Mouse (Mus musculus): ENCODE results near the gene Lrrc36. TPM values are rescaled to one million over a fixed set of nuclear protein-coding genes. Genes with fewer than 3 reads are reported as not detected.

Lrrc36 gene
- polyA plus RNA-seq, 1 experiment from 2014 or later = 0.31 TPM

Other genes with a start within 250 kb of the Lrrc36 start
- 120 and 124 TPM in 2 replicates for gene Cbfb, start 242.9 kb upstream of the Lrrc36 start, polyA plus RNA-seq (2016; fragmentation: Nextera tagmentation; extraction: Ambion mirVana)
- 26.3 and 26.7 TPM in 2 replicates for gene D230025D16Rik, start 188.4 kb upstream of the Lrrc36 start, polyA plus RNA-seq (2016; fragmentation: Nextera tagmentation; extraction: Ambion mirVana)
- 7.1 and 9.1 TPM in 2 replicates for gene B3gnt9, start 158.4 kb upstream of the Lrrc36 start, polyA plus RNA-seq (2016; fragmentation: Nextera tagmentation; extraction: Ambion mirVana)
- 17.4 and 18.7 TPM in 2 replicates for gene Tradd, start 149.0 kb upstream of the Lrrc36 start, polyA plus RNA-seq (2016; fragmentation: Nextera tagmentation; extraction: Ambion mirVana)
- 1.2 and 1.4 TPM in 2 replicates for gene Fbxl8, start 148.9 kb upstream of the Lrrc36 start, polyA plus RNA-seq (2016; fragmentation: Nextera tagmentation; extraction: Ambion mirVana)
- gene Hsf4, start 143.8 kb upstream of the Lrrc36 start, polyA plus RNA-seq (2016; fragmentation: Nextera tagmentation; extraction: Ambion mirVana) = 0.36 TPM in 1 of 2 replicates, not detected in the other
- 2.1 and 2.4 TPM in 2 replicates for gene Nol3, start 137.4 kb upstream of the Lrrc36 start, polyA plus RNA-seq (2016; fragmentation: Nextera tagmentation; extraction: Ambion mirVana)
- gene 4931428F04Rik, start 123.7 kb upstream of the Lrrc36 start, polyA plus RNA-seq (2016; fragmentation: Nextera tagmentation; extraction: Ambion mirVana) = 24.2 and 24.5 TPM in 2 replicates
- gene Exoc3l, start 117.5 kb upstream of the Lrrc36 start, polyA plus RNA-seq (2016; fragmentation: Nextera tagmentation; extraction: Ambion mirVana) = 12.8 and 15.2 TPM in 2 replicates
- 81.1 and 82.3 TPM in 2 replicates for gene E2f4, start 115.9 kb upstream of the Lrrc36 start, polyA plus RNA-seq (2016; fragmentation: Nextera tagmentation; extraction: Ambion mirVana)
- 3.4 and 4.2 TPM in 2 replicates for gene Elmo3, start 108.0 kb upstream of the Lrrc36 start, polyA plus RNA-seq (2016; fragmentation: Nextera tagmentation; extraction: Ambion mirVana)
- 1.6 and 1.8 TPM in 2 replicates for gene Lrrc29, start 87.3 kb upstream of the Lrrc36 start, polyA plus RNA-seq (2016; fragmentation: Nextera tagmentation; extraction: Ambion mirVana)
- gene Tmem208, start 87.2 kb upstream of the Lrrc36 start, polyA plus RNA-seq (2016; fragmentation: Nextera tagmentation; extraction: Ambion mirVana) = 103 and 106 TPM in 2 replicates
- gene Fhod1, start 65.6 kb upstream of the Lrrc36 start, polyA plus RNA-seq (2016; fragmentation: Nextera tagmentation; extraction: Ambion mirVana) = 2.3 TPM in 2 replicates
- 5.9 and 7.4 TPM in 2 replicates for gene Slc9a5, start 64.7 kb upstream of the Lrrc36 start, polyA plus RNA-seq (2016; fragmentation: Nextera tagmentation; extraction: Ambion mirVana)
- 0.69 and 0.74 TPM in 2 replicates for gene Plekhg4, start 40.3 kb upstream of the Lrrc36 start, polyA plus RNA-seq (2016; fragmentation: Nextera tagmentation; extraction: Ambion mirVana)
- not detected in 2 replicates for gene Kctd19, start 69 bp upstream of the Lrrc36 start, polyA plus RNA-seq (2016; fragmentation: Nextera tagmentation; extraction: Ambion mirVana)
- 44.6 and 51.1 TPM in 2 replicates for gene Tppp3, start 58.0 kb downstream of the Lrrc36 start, polyA plus RNA-seq (2016; fragmentation: Nextera tagmentation; extraction: Ambion mirVana)
- 38.3 and 41.8 TPM in 2 replicates for gene Zdhhc1, start 83.3 kb downstream of the Lrrc36 start, polyA plus RNA-seq (2016; fragmentation: Nextera tagmentation; extraction: Ambion mirVana)
- 6.1 and 6.6 TPM in 2 replicates for gene Hsd11b2, start 105.2 kb downstream of the Lrrc36 start, polyA plus RNA-seq (2016; fragmentation: Nextera tagmentation; extraction: Ambion mirVana)
- gene Atp6v0d1, start 152.5 kb downstream of the Lrrc36 start, polyA plus RNA-seq (2016; fragmentation: Nextera tagmentation; extraction: Ambion mirVana) = 75.4 and 84.3 TPM in 2 replicates
- gene Ripor1, start 191.7 kb downstream of the Lrrc36 start, polyA plus RNA-seq (2016; fragmentation: Nextera tagmentation; extraction: Ambion mirVana) = 14.6 and 15.3 TPM in 2 replicates
- 138 and 152 TPM in 2 replicates for gene Ctcf, start 223.0 kb downstream of the Lrrc36 start, polyA plus RNA-seq (2016; fragmentation: Nextera tagmentation; extraction: Ambion mirVana)
- 1.5 and 1.7 TPM in 2 replicates for gene Agrp, start 223.8 kb downstream of the Lrrc36 start, polyA plus RNA-seq (2016; fragmentation: Nextera tagmentation; extraction: Ambion mirVana)

All from embryonic facial prominence, embryonic 12.5 days (tissue).